Comparison of ENCODE assay signal across 10 mouse cellular contexts in genomic region chr10:117664208-117664925, GRCm38 (mm10). TPM values are rescaled to one million over a fixed set of nuclear protein-coding genes. Genes with fewer than 3 reads are reported as not detected.
DNase-seq lines count a peak whose midpoint lies in the region; ATAC-seq and TF ChIP-seq lines count a peak whose summit lies in the region.
"Had no signal": no experiment of that assay in that cellular context is flagged by ENCODE, and none has a peak within 500 bp of the region (broad histone marks: within the 10 kb centered on the region; RNA-seq: fewer than 3 reads in every experiment).

No protein-coding gene starts in this region.

- ATAC-seq in hindbrain, embryonic 15.5 days (ENCODE audit: low FRiP score, low read depth), result no peak
- ATAC-seq in liver, postnatal 0 days, result peak; percentile 4; the same call in 1 of the 2 replicates
- no peak for ATAC-seq in monocyte, adult 5-6 weeks (replicated peaks; ENCODE audit: insufficient number of reproducible peaks, low FRiP score, low TSS enrichment, poor library complexity, severe bottlenecking)

- H3K9me3 ChIP-seq in ES-E14 (ENCODE audit: control insufficient read depth, insufficient read depth, low read depth, low read length), result no peaks in the 10 kb centered on the region
- no peaks in the 10 kb centered on the region for H3K9me3 ChIP-seq in hindbrain, embryonic 15.5 days
- no peaks in the 10 kb centered on the region for H3K9me3 ChIP-seq in liver, postnatal 0 days (ENCODE audit: low read length)

- intact Hi-C loops in left cerebral cortex, postnatal 10 days (cut with DNase I), result no loop called here

- H3K9ac ChIP-seq in ES-E14 (ENCODE audit: insufficient read depth, low read depth, low read length, poor library complexity, severe bottlenecking), result peak overlapping the region; percentile 13; the same call in 1 of the 2 replicates
- H3K9ac ChIP-seq in hindbrain, embryonic 15.5 days, result no peak overlapping the region
- peak overlapping the region; percentile 32; the same call in 1 of the 2 replicates for H3K9ac ChIP-seq in liver, postnatal 0 days (replicated peaks)

- H3K27ac ChIP-seq in kidney, adult 2 months (ENCODE audit: insufficient read depth, low read depth, low read length), result peak overlapping the region; percentile 75
- no peak overlapping the region for H3K27ac ChIP-seq in ES-E14 (ENCODE audit: insufficient read depth, low read depth, low read length, poor library complexity, severe bottlenecking)
- no peak overlapping the region for H3K27ac ChIP-seq in hindbrain, embryonic 15.5 days (replicated peaks)
- H3K27ac ChIP-seq in liver, postnatal 0 days (ENCODE audit: low read depth), result peak overlapping the region; percentile 74
- H3K27ac ChIP-seq: left cerebral cortex, adult 2 months had no signal

- DNase-seq in kidney, adult 2 months, result no peak
- DNase-seq in kidney, adult 18-20 months, result no peak
- no peak for DNase-seq in ES-E14 (ENCODE audit: low read depth, low spot score)
- no peak for DNase-seq in liver, postnatal 0 days
- DNase-seq in left cerebral cortex, postnatal 10 days (ENCODE audit: extremely low spot score in 1 of 2, low spot score in 2 of 2), result no peak
- DNase-seq in gastrocnemius, adult 18-20 months (ENCODE audit: low spot score), result no peak
- DNase-seq: gastrocnemius, postnatal 25 days had no signal

- 35% methylated on average over 14 of the region's 14 CpGs for WGBS in kidney, adult 2 months
- 58% methylated on average over 14 of the region's 14 CpGs for WGBS in hindbrain, embryonic 15.5 days
- WGBS in liver, postnatal 0 days (ENCODE audit: insufficient replicate concordance), result 58% methylated on average over 14 of the region's 14 CpGs

- peaks cover 15% of the 10 kb centered on the region; the same call in 1 of the 2 replicates for H3K4me1 ChIP-seq in kidney, adult 2 months (ENCODE audit: control insufficient read depth, insufficient read depth, low read length)
- H3K4me1 ChIP-seq in ES-E14 (ENCODE audit: control insufficient read depth in 2 of 2, insufficient read depth in 2 of 2, low read length in 2 of 2, poor library complexity in 1 of 2), result peaks cover 6 to 8% of the 10 kb centered on the region in 2 experiments; a peak in 3 of 4 replicates
- 0 out of 2 replicates have a peak, but pooled peaks cover 4% of the 10 kb centered on the region for H3K4me1 ChIP-seq in hindbrain, embryonic 15.5 days (replicated peaks)
- H3K4me1 ChIP-seq in liver, postnatal 0 days (ENCODE audit: insufficient read depth), result peaks cover 6% of the 10 kb centered on the region; the same call in 1 of the 2 replicates

- in situ Hi-C loops in ES-E14 (cut with MboI; ENCODE audit: low sequenced_read_pairs in 2 of 2, unreplicated experiment in 2 of 2), result no loop called here

- peak overlapping the region; percentile 37 for H3K4me2 ChIP-seq in hindbrain, embryonic 15.5 days
- H3K4me2 ChIP-seq in liver, postnatal 0 days (ENCODE audit: low read depth, low read length), result peak overlapping the region; percentile 53

- H3K4me3 ChIP-seq in kidney, adult 2 months (ENCODE audit: insufficient read depth, low read depth, low read length), result peak overlapping the region; percentile 27; the same call in 1 of the 2 replicates
- peak overlapping the region; percentile 20 to 46; a peak in 3 of 4 replicates for H3K4me3 ChIP-seq in ES-E14 (ENCODE audit: insufficient read depth in 1 of 2, low read depth in 1 of 2, low read length in 2 of 2, poor library complexity in 1 of 2, severe bottlenecking in 1 of 2)
- H3K4me3 ChIP-seq in hindbrain, embryonic 15.5 days, result no peak overlapping the region
- H3K4me3 ChIP-seq in liver, postnatal 0 days (ENCODE audit: low read depth, low read length), result peak overlapping the region; percentile 9; the same call in 1 of the 2 replicates
- H3K4me3 ChIP-seq: left cerebral cortex, adult 2 months had no signal

- TF ChIP-seq EP300 in liver, postnatal 0 days (IDR thresholded peaks at IDR 0.05; ENCODE audit: low read depth), result no peak

- TF ChIP-seq POLR2A in kidney, adult 2 months (IDR thresholded peaks at IDR 0.05; ENCODE audit: low read depth, low read length), result no peak

- H3K36me3 ChIP-seq in kidney, adult 2 months (ENCODE audit: control insufficient read depth, insufficient read depth, low read length), result no peaks in the 10 kb centered on the region
- H3K36me3 ChIP-seq in ES-E14 (ENCODE audit: control insufficient read depth, insufficient read depth, low read length, poor library complexity, severe bottlenecking), result no peaks in the 10 kb centered on the region
- no peaks in the 10 kb centered on the region for H3K36me3 ChIP-seq in hindbrain, embryonic 15.5 days
- no peaks in the 10 kb centered on the region for H3K36me3 ChIP-seq in liver, postnatal 0 days (replicated peaks; ENCODE audit: insufficient read depth, low read length)

- H3K27me3 ChIP-seq in kidney, adult 2 months (replicated peaks; ENCODE audit: control insufficient read depth, insufficient read depth, low read length), result no peaks in the 10 kb centered on the region
- no peaks in the 10 kb centered on the region for H3K27me3 ChIP-seq in hindbrain, embryonic 15.5 days
- no peaks in the 10 kb centered on the region for H3K27me3 ChIP-seq in liver, postnatal 0 days (ENCODE audit: insufficient read depth, low read length)

- no peak for TF ChIP-seq CTCF in kidney, adult 2 months (conservative IDR thresholded peaks at IDR 0.05; ENCODE audit: insufficient read depth, insufficient read length, low read depth, low read length)
- TF ChIP-seq CTCF in liver, postnatal 0 days (IDR thresholded peaks at IDR 0.05; ENCODE audit: low read depth), result no peak

TF ChIP-seq in ES-E14, 5 proteins besides CTCF, POLR2A, EP300 and RAD21:
- TF ChIP-seq ZC3H11A (IDR thresholded peaks at IDR 0.05; ENCODE audit: borderline replicate concordance, low read depth, low read length), result no peak
- no peak for TF ChIP-seq ZNF384 (IDR thresholded peaks at IDR 0.05; ENCODE audit: low read depth, low read length)
- TF ChIP-seq CHD2 (IDR thresholded peaks at IDR 0.05; ENCODE audit: low read depth, low read length), result no peak
- no peak for TF ChIP-seq HCFC1 (IDR thresholded peaks at IDR 0.05; ENCODE audit: borderline replicate concordance, insufficient read depth, low read length)
- TF ChIP-seq MAFK (IDR thresholded peaks at IDR 0.05; ENCODE audit: insufficient read depth, low read depth, low read length), result no peak

RNA-seq across cellular contexts. Expression of gene Cpm, which starts 35.1 kb away (rescaled TPM):
- polyA plus RNA-seq in kidney, adult 2 months (2012; rRNA removed), result 36.7 and 37.2 TPM in 2 replicates
- 4.6 and 4.8 TPM in 2 replicates for total RNA-seq in ES-E14 (2012; rRNA removed)
- polyA plus RNA-seq in hindbrain, embryonic 15.5 days (2015; fragmentation: Nextera tagmentation; extraction: Ambion mirVana), result 2.8 and 3.3 TPM in 2 replicates
- 7.0 and 7.7 TPM in 2 replicates for polyA plus RNA-seq in liver, postnatal 0 days (2015; fragmentation: Nextera tagmentation; extraction: Ambion mirVana)
- 2.1 to 7.3 TPM (median 4.2 TPM) in 3 replicates for total RNA-seq in monocyte, adult 5-6 weeks (2017)
- total RNA-seq in left cerebral cortex, postnatal 10 days (2021), result 1 to 10 TPM; 2.0 to 3.3 TPM
- 1 to 10 TPM; 2.5 to 2.9 TPM for total RNA-seq in gastrocnemius, adult 18-20 months (2021)

RNA-seq across cellular contexts. Expression of gene Mdm2, which starts 46.2 kb away (rescaled TPM):
- 21.9 and 22.9 TPM in 2 replicates for polyA plus RNA-seq in kidney, adult 2 months (2012; rRNA removed)
- total RNA-seq in ES-E14 (2012; rRNA removed), result 145 and 178 TPM in 2 replicates
- polyA plus RNA-seq in hindbrain, embryonic 15.5 days (2015; fragmentation: Nextera tagmentation; extraction: Ambion mirVana), result 47.1 and 52.5 TPM in 2 replicates
- polyA plus RNA-seq in liver, postnatal 0 days (2015; fragmentation: Nextera tagmentation; extraction: Ambion mirVana), result 10.5 and 11.3 TPM in 2 replicates
- 159 to 175 TPM (median 170 TPM) in 3 replicates for total RNA-seq in monocyte, adult 5-6 weeks (2017)
- 10 to 100 TPM; 39.5 to 42.1 TPM for total RNA-seq in left cerebral cortex, postnatal 10 days (2021)
- 10 to 100 TPM; 45.7 to 50.2 TPM for total RNA-seq in gastrocnemius, adult 18-20 months (2021)

Comparison
In these comparisons a context has a peak if more than half of its experiments do, and no peak if none do; other contexts are left out.
1. H3K27ac ChIP-seq: peak in kidney, adult 2 months (single experiment) and liver, postnatal 0 days (single experiment); none in ES-E14 (single experiment) and hindbrain, embryonic 15.5 days (single experiment).